Mouse (Mus musculus): ENCODE data around the gene Mtor. TPM values are rescaled to one million over a fixed set of nuclear protein-coding genes. Genes with fewer than 3 reads are reported as not detected.

Mtor gene
- polyA plus RNA-seq, 1 experiment = 14.2 TPM

DNA sequence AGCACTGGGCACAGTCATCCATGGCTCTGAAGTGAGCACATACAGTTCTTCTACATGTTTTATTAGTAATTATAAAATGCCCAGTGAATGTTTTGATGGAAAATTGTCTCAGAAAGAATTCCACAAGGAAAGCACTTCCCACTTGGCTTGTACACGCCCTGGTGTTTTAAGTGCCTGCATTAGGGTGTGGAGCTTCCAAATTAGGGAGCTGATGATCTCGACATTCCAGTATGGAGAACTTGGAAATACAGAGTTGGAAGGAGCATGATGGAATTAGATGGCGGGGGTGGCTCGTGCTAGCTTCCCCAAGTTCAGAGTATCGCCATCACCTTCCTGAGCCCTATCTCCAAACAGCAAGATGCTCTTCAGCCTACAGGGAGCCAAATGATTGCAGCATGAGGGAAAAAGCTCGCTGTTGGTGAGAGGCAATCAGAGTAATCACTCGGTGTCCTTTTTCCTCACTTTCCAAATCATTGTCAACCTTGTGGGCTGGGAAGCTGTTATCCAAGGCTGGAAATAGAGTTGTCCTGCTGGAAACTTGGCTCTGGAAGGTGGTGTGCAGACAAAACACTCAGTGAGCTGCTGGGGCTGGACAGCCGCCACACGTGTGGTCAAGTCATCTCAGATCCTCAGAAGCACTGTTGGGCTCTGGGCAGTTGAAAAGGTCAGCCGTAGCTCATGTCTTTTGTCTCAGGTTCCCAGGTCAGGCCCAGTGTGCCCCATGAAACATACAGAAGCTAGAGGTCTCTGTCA lies 78.9 kb downstream of the Mtor start:
- H3K4me3 ChIP-seq (ENCODE audit: extremely low read depth, insufficient read depth, insufficient read length) = no peak overlapping the region
- H3K4me1 ChIP-seq (ENCODE audit: control insufficient read depth, insufficient read depth, insufficient read length) = no peaks in the 10 kb centered on the region
- TF ChIP-seq POLR2A (IDR thresholded peaks at IDR 0.05; ENCODE audit: low read depth, low read length) (no peak), CTCF (IDR thresholded peaks at IDR 0.05; ENCODE audit: extremely low read depth, insufficient read depth, insufficient read length, insufficient replicate concordance) (no peak)
- WGBS = 90% methylated on average over 10 of the region's 10 CpGs
- H3K36me3 ChIP-seq (ENCODE audit: control insufficient read depth, insufficient read depth, low read length) = peaks cover 39% of the 10 kb centered on the region
- DNase-seq (ENCODE audit: low read depth in 1 of 2, low spot score in 2 of 2) = no peak
- H3K27ac ChIP-seq (ENCODE audit: insufficient read depth, low read length) = no peak overlapping the region
- H3K27me3 ChIP-seq (ENCODE audit: control insufficient read depth, insufficient read depth, low read length) = no peaks in the 10 kb centered on the region

DNA sequence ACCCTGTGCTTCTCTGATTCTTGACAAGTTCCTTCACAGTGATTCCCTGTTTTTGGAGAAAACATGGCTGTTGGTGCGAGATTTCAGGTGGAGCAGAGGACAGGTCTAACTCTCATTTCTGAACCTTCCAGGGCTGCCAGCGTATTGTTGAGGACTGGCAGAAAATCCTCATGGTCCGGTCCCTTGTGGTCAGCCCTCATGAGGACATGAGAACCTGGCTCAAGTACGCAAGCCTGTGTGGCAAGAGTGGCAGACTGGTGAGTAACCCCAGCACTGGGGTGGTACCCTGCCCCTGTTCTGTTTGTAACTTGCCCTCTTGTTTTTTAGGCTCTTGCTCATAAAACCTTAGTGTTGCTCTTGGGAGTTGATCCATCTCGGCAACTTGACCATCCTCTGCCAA lies 81.9 kb downstream of the Mtor start:
- Histone ChIP-seq H3K27ac (ENCODE audit: insufficient read depth, low read length) (no peak overlapping the region), H3K36me3 (ENCODE audit: control insufficient read depth, insufficient read depth, low read length) (peaks cover 42% of the 10 kb centered on the region), H3K4me3 (ENCODE audit: extremely low read depth, insufficient read depth, insufficient read length) (no peak overlapping the region), H3K27me3 (ENCODE audit: control insufficient read depth, insufficient read depth, low read length) (no peaks in the 10 kb centered on the region), H3K4me1 (ENCODE audit: control insufficient read depth, insufficient read depth, insufficient read length) (no peaks in the 10 kb centered on the region)
- DNase-seq (ENCODE audit: low read depth in 1 of 2, low spot score in 2 of 2) = no peak
- no peak for TF ChIP-seq CTCF (IDR thresholded peaks at IDR 0.05; ENCODE audit: extremely low read depth, insufficient read depth, insufficient read length, insufficient replicate concordance)
- TF ChIP-seq POLR2A (IDR thresholded peaks at IDR 0.05; ENCODE audit: low read depth, low read length) = no peak
- 93% methylated on average over 5 of the region's 5 CpGs for WGBS

DNA sequence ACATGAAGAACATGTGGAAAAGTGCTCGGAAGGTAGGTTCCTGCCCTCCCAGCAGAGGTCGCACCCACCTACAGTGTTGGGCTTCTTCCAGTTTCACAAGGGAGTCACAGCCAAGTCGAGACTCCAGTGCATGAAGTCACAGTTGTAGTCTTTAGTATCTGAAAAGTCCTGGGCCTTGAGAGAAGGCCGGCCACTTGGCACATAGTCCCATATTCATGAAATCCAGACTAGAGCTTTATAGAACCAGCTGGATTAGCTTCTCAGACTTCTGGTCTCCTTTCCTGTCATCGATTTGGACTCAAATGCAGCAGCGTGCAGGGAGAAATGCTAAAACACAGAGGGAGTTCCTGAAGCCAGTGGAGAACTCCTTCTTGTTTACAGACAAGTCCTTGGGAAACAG lies 82.4 kb downstream of the Mtor start:
- peaks cover 39% of the 10 kb centered on the region for H3K36me3 ChIP-seq (ENCODE audit: control insufficient read depth, insufficient read depth, low read length)
- H3K27me3 ChIP-seq (ENCODE audit: control insufficient read depth, insufficient read depth, low read length) = no peaks in the 10 kb centered on the region
- H3K4me1 ChIP-seq (ENCODE audit: control insufficient read depth, insufficient read depth, insufficient read length) = no peaks in the 10 kb centered on the region
- no peak overlapping the region for H3K27ac ChIP-seq (ENCODE audit: insufficient read depth, low read length)
- DNase-seq (ENCODE audit: low read depth in 1 of 2, low spot score in 2 of 2) = no peak
- no peak for TF ChIP-seq CTCF (IDR thresholded peaks at IDR 0.05; ENCODE audit: extremely low read depth, insufficient read depth, insufficient read length, insufficient replicate concordance)
- no peak for TF ChIP-seq POLR2A (IDR thresholded peaks at IDR 0.05; ENCODE audit: low read depth, low read length)
- no peak overlapping the region for H3K4me3 ChIP-seq (ENCODE audit: extremely low read depth, insufficient read depth, insufficient read length)
- WGBS = 92% methylated on average over 6 of the region's 6 CpGs

DNA sequence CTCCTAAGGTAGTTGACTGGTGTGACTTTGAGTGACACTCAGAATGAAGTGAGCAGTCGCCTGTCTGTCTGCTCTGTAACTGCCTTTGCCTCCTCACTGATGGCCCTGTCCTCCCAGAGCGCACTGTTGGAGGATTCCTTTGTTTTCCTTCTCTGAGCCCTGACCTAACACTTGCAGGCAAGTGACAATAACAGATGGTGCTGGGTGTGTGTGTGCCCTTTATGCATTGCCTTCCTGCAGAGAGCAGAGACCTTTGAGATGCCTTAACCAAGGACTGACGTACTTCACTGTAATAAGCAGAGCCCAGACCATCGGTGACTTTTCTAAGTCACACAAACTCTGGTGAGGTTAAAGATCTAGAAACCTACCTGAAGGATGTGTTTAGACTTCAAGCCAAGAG lies 82.9 kb downstream of the Mtor start:
- Histone ChIP-seq H3K27ac (ENCODE audit: insufficient read depth, low read length) (no peak overlapping the region), H3K4me3 (ENCODE audit: extremely low read depth, insufficient read depth, insufficient read length) (no peak overlapping the region), H3K36me3 (ENCODE audit: control insufficient read depth, insufficient read depth, low read length) (peaks cover 36% of the 10 kb centered on the region), H3K4me1 (ENCODE audit: control insufficient read depth, insufficient read depth, insufficient read length) (no peaks in the 10 kb centered on the region), H3K27me3 (ENCODE audit: control insufficient read depth, insufficient read depth, low read length) (no peaks in the 10 kb centered on the region)
- TF ChIP-seq POLR2A (IDR thresholded peaks at IDR 0.05; ENCODE audit: low read depth, low read length) (no peak), CTCF (IDR thresholded peaks at IDR 0.05; ENCODE audit: extremely low read depth, insufficient read depth, insufficient read length, insufficient replicate concordance) (no peak)
- WGBS = 96% methylated on average over 4 of the region's 4 CpGs
- no peak for DNase-seq (ENCODE audit: low read depth in 1 of 2, low spot score in 2 of 2)

DNA sequence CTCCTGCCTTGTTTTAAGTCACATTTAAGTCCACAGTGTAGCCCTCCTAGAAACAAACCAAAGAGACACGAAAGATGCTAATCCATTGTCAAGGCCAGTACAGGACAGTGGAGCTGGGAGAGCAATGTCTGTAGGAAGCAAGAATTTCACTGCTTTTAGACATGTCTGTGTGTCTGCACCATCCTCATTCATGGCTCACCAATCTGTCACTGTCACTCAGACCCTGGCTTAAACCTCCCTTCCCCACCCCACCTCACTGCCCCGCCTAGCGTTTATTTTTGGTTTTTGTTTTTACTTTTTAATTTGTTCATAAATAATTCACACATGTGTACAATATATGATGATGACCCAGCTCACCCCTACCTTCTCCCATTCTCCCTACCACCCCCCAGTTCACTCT lies 84.1 kb downstream of the Mtor start:
- no peak for DNase-seq (ENCODE audit: low read depth in 1 of 2, low spot score in 2 of 2)
- Histone ChIP-seq H3K27me3 (ENCODE audit: control insufficient read depth, insufficient read depth, low read length) (no peaks in the 10 kb centered on the region), H3K4me3 (ENCODE audit: extremely low read depth, insufficient read depth, insufficient read length) (no peak overlapping the region), H3K36me3 (ENCODE audit: control insufficient read depth, insufficient read depth, low read length) (peaks cover 33% of the 10 kb centered on the region), H3K27ac (ENCODE audit: insufficient read depth, low read length) (no peak overlapping the region), H3K4me1 (ENCODE audit: control insufficient read depth, insufficient read depth, insufficient read length) (no peaks in the 10 kb centered on the region)
- TF ChIP-seq POLR2A (IDR thresholded peaks at IDR 0.05; ENCODE audit: low read depth, low read length) = no peak
- no peak for TF ChIP-seq CTCF (IDR thresholded peaks at IDR 0.05; ENCODE audit: extremely low read depth, insufficient read depth, insufficient read length, insufficient replicate concordance)
- WGBS = 92% methylated on average over 3 of the region's 3 CpGs

DNA sequence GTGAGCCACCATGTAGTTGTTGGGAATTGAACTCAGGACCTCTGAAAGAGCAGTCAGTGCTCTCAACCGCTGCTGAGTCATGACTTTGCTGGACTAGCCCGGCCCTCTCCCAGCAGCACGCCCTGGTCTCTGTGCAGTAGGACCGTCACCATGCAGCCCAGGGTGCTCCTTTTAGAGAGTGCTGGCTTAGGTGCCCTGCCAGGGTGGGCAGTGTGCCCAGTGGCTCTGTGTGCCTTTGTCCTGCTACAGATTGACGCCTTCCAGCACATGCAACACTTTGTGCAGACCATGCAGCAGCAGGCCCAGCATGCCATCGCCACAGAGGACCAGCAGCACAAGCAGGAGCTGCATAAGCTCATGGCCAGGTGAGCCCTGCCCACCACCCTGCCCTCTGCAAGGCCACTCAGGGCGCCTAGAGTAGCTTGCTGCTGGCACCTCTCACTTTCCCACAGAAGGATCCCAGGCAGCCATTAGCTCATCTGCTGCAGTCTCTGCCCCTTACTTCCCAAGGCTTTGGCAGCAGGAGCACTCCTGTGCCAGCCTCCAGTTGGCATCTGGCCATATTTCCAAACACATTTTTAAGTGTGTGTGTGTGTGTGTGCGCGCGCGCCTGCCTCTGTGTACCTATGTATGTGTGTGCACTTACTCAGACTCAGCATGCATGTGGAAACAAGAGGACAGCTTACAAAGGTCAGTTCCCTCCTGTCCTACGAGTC lies 85.4 kb downstream of the Mtor start:
- H3K27me3 ChIP-seq (ENCODE audit: control insufficient read depth, insufficient read depth, low read length) = no peaks in the 10 kb centered on the region
- H3K4me3 ChIP-seq (ENCODE audit: extremely low read depth, insufficient read depth, insufficient read length) = no peak overlapping the region
- 96% methylated on average over 12 of the region's 12 CpGs for WGBS
- DNase-seq (ENCODE audit: low read depth in 1 of 2, low spot score in 2 of 2) = no peak
- no peak overlapping the region for H3K27ac ChIP-seq (ENCODE audit: insufficient read depth, low read length)
- TF ChIP-seq POLR2A (IDR thresholded peaks at IDR 0.05; ENCODE audit: low read depth, low read length) = no peak
- H3K4me1 ChIP-seq (ENCODE audit: control insufficient read depth, insufficient read depth, insufficient read length) = no peaks in the 10 kb centered on the region
- H3K36me3 ChIP-seq (ENCODE audit: control insufficient read depth, insufficient read depth, low read length) = peaks cover 39% of the 10 kb centered on the region

DNA sequence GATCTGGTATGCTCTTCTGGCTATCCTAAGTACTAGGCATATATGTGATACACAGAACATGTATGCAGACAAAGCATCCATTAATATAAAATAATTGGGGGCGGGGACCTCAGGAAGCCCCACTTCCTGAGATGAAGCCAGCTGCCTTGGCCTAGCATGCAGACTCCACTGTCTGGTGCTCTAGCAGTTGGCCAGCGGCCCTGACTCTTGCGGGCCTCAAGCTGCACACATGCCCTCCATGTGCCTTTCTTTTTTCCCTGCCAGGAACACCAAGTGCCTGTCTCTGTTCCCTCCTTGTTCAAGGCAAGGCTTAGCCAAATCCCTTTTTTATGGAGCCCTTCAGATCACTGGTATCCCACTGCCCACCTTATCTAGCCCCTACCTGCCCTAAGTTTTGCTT lies 87.5 kb downstream of the Mtor start:
- TF ChIP-seq POLR2A (IDR thresholded peaks at IDR 0.05; ENCODE audit: low read depth, low read length) (no peak), CTCF (IDR thresholded peaks at IDR 0.05; ENCODE audit: extremely low read depth, insufficient read depth, insufficient read length, insufficient replicate concordance) (no peak)
- Histone ChIP-seq H3K4me1 (ENCODE audit: control insufficient read depth, insufficient read depth, insufficient read length) (no peaks in the 10 kb centered on the region), H3K27me3 (ENCODE audit: control insufficient read depth, insufficient read depth, low read length) (no peaks in the 10 kb centered on the region), H3K36me3 (ENCODE audit: control insufficient read depth, insufficient read depth, low read length) (peaks cover 48% of the 10 kb centered on the region), H3K27ac (ENCODE audit: insufficient read depth, low read length) (no peak overlapping the region), H3K4me3 (ENCODE audit: extremely low read depth, insufficient read depth, insufficient read length) (no peak overlapping the region)
- no peak for DNase-seq (ENCODE audit: low read depth in 1 of 2, low spot score in 2 of 2)
- WGBS = 88% methylated on average over 3 of the region's 3 CpGs

All from spleen, adult 2 months (tissue).